Mouse (Mus musculus): ENCODE data around the gene Card10. TPM values are rescaled to one million over a fixed set of nuclear protein-coding genes. Genes with fewer than 3 reads are reported as not detected.

Gene Card10
- total RNA-seq, 2 experiments from 2014 or later, result 4.3 to 5.1 TPM

DNA sequence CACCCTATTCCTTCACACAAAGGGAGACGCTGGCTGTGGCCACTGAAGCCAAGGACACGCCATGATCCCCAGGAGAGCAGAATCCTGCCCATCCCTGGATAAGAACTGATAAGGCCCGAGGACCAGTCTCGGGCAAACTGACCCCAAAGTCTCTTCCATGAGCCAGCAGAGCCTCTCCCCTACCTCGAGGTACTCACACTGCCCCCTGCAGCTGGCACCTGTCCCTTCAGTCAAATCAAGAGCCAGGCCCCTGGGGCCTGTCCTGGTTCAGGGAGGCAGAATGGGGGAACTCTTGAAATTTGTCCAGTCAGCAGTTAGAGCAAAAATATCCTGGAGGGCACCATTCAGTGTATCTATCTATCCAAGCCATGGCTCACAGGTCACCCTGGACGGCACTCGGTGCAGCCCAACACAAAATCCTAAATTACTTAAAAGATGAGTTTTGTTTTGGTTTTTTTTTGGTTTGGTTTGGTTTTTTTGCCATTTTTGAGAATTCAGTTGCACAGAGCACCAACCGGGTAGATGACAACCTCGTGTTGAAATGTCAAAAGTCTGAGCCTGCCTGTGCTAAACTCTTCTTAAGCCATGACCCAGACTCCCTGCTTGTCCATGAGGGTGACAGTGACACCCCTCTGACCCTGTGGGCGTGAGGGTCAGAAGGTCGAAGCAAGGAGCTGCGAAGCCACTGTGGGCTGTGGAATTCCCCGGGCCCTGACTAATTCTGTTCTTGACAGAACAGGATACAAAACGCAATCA is 20.3 kb downstream of the Card10 start:
- DNase-seq (ENCODE audit: extremely low spot score in 1 of 2, low spot score in 2 of 2), result no peak
- intact Hi-C loops (cut with DNase I), result no loop called here

GRCm38 (mm10) chr15:78780908-78781307 is 21.9 kb downstream of the Card10 start:
- intact Hi-C loops (cut with DNase I), result no loop called here
- DNase-seq (ENCODE audit: extremely low spot score in 1 of 2, low spot score in 2 of 2), result no peak

DNA sequence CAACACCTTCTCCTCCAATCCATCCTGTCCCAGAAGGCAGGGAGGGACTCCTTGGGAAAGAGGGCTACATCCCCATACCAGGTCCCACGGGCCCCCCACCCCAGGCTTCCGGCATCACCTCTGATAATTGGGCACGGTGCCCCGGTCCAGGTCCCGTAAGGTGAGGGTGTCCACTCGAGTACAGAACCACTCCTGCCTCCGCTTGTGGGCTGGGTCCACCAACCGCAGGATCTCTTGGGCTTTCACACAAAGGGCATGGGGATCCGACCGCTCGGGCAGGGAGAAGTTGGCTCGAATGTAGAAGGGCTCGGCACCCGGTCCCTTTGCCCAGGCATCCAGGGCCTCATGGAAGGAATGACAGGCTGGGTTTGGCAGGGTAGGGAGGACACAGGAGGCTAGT is 22.5 kb downstream of the Card10 start:
- DNase-seq (ENCODE audit: extremely low spot score in 1 of 2, low spot score in 2 of 2), result no peak
- intact Hi-C loops (cut with DNase I), result no loop called here

DNA sequence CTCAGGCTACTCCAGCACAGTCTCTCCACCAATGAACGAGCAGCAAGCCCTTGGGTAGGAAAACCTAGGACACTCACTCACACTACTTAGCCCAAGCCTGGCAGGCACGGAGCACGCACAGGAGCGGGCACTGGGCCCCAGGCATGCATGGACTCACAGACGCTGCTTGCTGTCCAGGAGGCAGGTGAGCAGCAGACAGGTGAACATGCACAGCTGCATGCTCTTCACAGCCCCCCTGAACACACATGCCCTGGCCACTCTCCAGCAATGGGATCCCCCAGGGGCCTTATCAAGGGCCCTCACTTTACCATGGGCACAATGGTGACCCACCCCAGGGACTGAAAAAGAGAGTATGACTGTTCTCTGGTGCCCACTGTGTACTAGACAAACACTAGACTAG is 23.2 kb downstream of the Card10 start:
- intact Hi-C loops (cut with DNase I), result no loop called here

GRCm38 (mm10) chr15:78779253-78779652 is 23.6 kb downstream of the Card10 start:
- intact Hi-C loops (cut with DNase I), result no loop called here

More for the DNA sequence above, 23.2 kb downstream of the Card10 start:
- no peak for DNase-seq (ENCODE audit: extremely low spot score in 1 of 2, low spot score in 2 of 2)

GRCm38 (mm10) chr15:78778077-78778870 is 24.6 kb downstream of the Card10 start:
- intact Hi-C loops (cut with DNase I), result no loop called here
- DNase-seq (ENCODE audit: extremely low spot score in 1 of 2, low spot score in 2 of 2), result peak; percentile 81 to 94

More at GRCm38 (mm10) chr15:78779253-78779652, 23.6 kb downstream of the Card10 start:
- DNase-seq (ENCODE audit: extremely low spot score in 1 of 2, low spot score in 2 of 2), result no peak

DNA sequence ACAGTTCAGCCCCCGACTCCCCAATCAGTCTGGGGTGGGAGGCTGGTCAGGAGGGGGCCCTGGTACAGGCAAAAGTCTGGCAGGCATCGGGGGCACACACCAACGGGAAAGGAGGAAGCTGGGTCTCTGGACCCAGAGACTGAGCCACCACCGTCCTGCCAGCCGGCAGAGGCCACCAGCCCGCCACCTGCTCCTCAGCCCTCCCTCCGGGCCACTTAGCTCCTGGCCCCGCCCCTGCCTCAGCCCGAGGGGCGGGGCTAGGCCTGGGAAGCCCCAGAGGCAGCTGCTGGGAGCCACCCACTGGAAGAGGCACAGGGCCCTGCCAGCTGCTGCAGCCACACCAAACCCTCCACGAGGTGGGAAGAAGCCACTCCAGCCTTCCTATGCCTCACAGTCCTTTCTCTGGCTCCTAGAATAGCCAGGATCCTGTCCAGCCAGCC is 29.5 kb downstream of the Card10 start, which contains the start of gene Mfng:
TSS of gene Mfng (minus strand) at position 186 of the 440 bp plus-strand sequence.
- peak in 1 of 2 experiments; percentile 87 for DNase-seq (ENCODE audit: extremely low spot score in 1 of 2, low spot score in 2 of 2)
- intact Hi-C loops (cut with DNase I), result no loop called here

DNA sequence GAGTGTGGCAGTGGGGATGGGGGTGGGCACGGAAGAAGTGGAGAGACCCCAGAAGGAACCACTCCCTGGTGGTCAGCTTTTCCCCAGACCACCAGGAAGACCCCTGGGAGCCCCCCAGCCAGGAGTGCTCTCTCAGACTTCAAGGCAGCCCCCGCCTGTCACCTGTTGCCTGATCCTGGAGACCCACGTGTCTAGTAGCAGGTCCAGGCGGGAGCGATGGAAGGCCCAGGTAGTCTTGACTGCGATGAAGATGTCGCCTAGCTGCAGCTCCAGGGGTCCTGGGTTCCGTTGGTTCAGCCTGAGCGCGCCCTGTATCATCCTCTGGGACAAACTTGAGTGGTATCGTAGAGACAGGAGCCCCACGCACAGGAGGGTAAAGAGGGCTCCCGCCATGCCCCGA is 30.0 kb downstream of the Card10 start:
- DNase-seq (ENCODE audit: extremely low spot score in 1 of 2, low spot score in 2 of 2), result no peak
- intact Hi-C loops (cut with DNase I), result no loop called here

DNA sequence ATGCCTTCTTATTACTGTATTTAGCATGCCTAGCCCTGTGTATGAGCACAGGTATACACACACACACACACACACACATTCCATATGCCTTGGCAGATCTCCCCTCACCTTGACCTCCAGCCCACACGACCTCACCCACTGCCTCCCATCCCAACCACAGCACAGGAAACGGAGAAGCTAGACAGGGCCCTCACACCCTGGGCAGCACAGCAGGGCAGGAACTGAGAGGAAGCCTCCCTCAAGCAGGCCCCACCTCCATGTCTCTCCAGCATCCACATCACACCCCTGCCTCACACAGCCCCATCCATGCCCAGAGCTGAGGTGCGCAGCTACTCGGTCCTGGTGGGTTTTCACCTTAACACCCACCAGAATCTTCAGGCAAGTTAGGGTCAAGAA is 30.5 kb downstream of the Card10 start:
- intact Hi-C loops (cut with DNase I), result no loop called here
- DNase-seq (ENCODE audit: extremely low spot score in 1 of 2, low spot score in 2 of 2), result peak in 1 of 2 experiments; percentile 76

DNA sequence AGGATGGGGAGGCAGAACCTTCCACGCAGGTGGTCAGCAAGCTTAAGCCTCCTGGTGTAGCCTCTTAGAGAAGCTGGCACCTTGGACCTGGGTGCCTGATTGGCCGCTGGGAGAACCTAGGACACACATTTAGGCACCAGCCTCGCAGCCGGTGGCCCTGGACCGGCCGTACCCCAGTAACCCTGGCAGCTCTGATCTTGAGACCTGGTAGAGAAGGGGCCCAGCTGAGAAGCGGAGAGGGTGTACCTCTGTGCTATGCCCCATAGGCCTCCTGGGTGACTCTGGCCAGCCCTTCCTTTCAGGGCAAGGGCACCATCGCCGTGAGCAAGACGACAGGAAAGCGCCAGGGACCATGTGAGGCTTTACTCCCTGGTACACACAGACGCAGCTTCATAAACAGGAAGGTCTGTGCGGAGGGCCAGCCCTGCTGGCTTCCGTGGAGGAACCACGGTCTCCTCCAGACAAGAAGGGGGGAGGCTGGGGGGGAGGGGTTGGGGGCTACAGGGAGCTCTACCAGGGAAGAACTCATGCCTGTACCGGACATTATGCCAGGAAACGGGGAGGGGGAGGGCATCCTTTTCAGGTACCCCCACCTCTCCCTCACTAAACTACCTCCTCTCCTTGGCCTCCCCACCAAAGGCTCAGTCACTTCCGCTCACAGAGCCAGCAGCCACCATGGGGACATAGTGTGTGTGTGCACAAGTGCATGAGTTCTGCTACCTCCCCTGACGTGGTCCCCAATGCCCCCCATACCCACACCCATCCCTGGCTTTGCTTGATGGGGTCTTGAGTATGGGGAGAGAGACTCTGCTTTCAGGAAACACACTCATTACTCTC is 31.1 kb downstream of the Card10 start:
- intact Hi-C loops (cut with DNase I), result no loop called here
- DNase-seq (ENCODE audit: extremely low spot score in 1 of 2, low spot score in 2 of 2), result peak in 1 of 2 experiments; percentile 79

DNA sequence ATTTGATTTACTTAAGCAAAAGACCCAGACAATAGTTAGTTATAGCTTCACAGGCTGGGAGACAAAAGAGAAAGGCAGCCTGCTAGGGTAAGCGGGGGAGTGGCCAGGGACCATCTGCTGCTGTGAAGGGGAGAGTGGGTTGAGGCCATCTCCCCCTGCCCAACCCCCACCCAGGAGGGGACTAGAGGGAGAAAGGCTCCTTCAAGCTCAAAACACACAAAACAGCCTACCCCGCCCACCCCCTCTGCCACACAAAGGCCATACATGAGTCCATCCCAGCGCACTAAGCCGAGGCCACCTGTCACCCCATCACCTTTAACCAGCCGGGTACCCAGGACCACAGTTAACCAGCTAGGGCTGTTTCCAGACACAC is 31.9 kb downstream of the Card10 start:
- intact Hi-C loops (cut with DNase I), result no loop called here
- peak in 1 of 2 experiments; percentile 76 for DNase-seq (ENCODE audit: extremely low spot score in 1 of 2, low spot score in 2 of 2)

DNA sequence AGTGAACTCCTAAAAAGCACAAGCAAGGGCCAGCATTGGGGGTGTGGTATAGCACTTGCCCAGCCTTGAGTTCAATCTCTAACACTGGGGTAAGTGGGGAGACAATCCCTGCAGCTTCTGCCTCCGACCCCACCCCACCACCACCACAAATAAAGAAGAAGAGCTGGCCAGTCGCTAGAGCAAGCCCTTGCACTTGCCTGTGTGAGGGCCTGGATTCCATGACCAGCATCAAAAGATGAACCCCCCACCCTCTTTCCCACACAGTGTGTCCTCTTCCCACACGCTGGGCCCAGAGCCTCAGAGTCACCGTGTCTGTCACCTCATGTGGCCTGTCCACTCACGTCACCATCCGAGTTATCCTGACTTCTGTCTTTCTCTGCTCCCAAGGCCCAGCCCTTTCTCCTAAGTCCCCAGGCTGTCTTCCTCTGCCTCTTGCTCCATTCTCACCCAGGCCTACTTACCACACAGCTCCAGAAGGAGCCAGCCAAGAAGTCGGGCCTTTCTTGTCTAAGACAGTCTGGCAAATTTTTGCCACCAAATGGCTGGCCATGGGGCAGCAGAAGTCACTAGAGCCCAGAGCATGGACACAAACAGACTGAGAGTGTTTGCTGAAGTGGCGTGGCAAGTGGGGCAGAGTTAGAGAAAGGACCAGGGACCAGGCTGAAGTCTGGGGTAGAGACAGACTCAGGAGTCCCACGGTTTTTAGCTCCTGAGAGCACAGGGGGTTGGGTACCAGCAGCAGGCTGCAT is 32.4 kb downstream of the Card10 start:
- intact Hi-C loops (cut with DNase I), result no loop called here
- DNase-seq (ENCODE audit: extremely low spot score in 1 of 2, low spot score in 2 of 2), result no peak

DNA sequence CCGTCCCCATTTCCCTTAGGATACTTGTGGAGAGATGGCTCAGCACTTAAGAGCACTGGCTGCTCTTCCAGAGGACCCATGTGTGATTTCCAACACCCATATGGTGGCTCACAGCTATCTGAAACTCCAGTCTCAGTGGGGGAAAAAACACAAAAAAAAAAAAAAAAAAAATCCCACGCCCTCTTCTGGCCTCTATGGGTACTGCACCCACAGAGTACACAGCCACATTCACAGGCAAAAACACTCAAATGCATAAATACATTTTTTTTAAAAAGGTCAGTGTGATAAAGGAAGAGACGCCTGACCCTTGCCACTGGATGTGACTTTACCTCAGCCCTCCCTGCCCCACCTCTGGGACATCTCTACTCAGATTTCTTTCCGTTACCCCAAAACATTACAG is 33.8 kb downstream of the Card10 start:
- no peak for DNase-seq (ENCODE audit: extremely low spot score in 1 of 2, low spot score in 2 of 2)
- intact Hi-C loops (cut with DNase I), result no loop called here

DNA sequence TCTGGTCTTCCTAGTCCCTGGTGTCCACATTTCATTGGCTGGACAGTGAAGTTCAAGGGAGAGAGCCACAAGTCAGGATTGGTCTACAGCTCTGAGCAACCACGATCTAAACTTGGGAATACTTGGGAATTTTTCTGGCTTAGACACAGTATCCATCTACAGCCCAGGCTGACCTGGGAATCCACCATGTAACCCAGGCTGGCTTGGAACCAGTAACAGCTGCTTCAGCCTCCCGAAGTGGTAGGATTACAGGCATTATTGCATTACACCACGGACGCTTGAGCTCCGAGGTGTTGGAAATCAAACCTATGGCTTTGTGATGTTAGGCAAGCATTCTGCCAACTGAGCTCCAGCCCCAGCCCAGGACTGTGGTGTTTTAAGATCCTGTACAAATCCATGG is 39.1 kb downstream of the Card10 start:
- DNase-seq (ENCODE audit: extremely low spot score in 1 of 2, low spot score in 2 of 2), result no peak
- intact Hi-C loops (cut with DNase I), result no loop called here

- DNase-seq (ENCODE audit: extremely low spot score in 1 of 2, low spot score in 2 of 2), result no peak
- intact Hi-C loops (cut with DNase I), result no loop called here
These were observed 39.6 kb downstream of the Card10 start for GRCm38 (mm10) chr15:78763210-78763609.

GRCm38 (mm10) chr15:78761112-78761511 is 41.7 kb downstream of the Card10 start:
- intact Hi-C loops (cut with DNase I), result no loop called here

DNA sequence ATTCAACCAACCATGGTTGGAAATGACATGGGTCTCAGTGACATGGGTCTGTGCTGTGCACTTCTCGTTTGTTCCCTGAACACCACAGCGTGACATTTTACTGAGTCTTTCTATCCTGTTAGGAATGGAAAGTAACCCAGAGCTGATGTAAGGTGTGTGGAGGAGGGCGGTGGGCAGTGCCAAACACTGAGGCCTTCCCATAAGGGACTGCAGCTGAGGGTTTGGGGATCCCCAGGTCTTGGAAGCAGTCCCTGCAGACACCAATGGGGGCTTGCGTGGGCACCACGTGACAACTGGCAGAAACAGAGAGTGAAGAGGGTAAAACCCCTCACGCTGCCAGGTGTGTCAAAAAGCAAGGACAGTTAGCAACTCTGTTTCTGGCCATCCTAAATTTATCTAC is 44.7 kb downstream of the Card10 start:
- intact Hi-C loops (cut with DNase I), result no loop called here
- no peak for DNase-seq (ENCODE audit: extremely low spot score in 1 of 2, low spot score in 2 of 2)

More at GRCm38 (mm10) chr15:78761112-78761511, 41.7 kb downstream of the Card10 start:
- no peak for DNase-seq (ENCODE audit: extremely low spot score in 1 of 2, low spot score in 2 of 2)

- intact Hi-C loops (cut with DNase I), result no loop called here
- DNase-seq (ENCODE audit: extremely low spot score in 1 of 2, low spot score in 2 of 2), result no peak
These were observed 46.7 kb downstream of the Card10 start for GRCm38 (mm10) chr15:78755966-78756725.

All from left cerebral cortex, postnatal 10 days (tissue).